Comparison of ENCODE assay signal across 8 mouse cellular contexts in genomic region chr6:97487535-97488081, GRCm38 (mm10).
A peak's percentile ranks its signal among the peaks of the same experiment; 100 is the strongest.
DNase-seq lines count a peak whose midpoint lies in the region; ATAC-seq and TF ChIP-seq lines count a peak whose summit lies in the region.

No protein-coding gene starts in this region.

- no peak for TF ChIP-seq POLR2A in limb, embryonic 14.5 days (IDR thresholded peaks at IDR 0.05; ENCODE audit: borderline replicate concordance, extremely low read depth, insufficient read depth, insufficient read length)

- H3K9ac ChIP-seq in embryonic facial prominence, embryonic 14.5 days (ENCODE audit: low read depth, low read length), result peak overlapping the region; percentile 65
- H3K9ac ChIP-seq in heart, embryonic 12.5 days, result peak overlapping the region; percentile 78
- peak overlapping the region; percentile 35 for H3K9ac ChIP-seq in kidney, embryonic 15.5 days
- H3K9ac ChIP-seq in limb, embryonic 14.5 days (ENCODE audit: low read depth, low read length, severe bottlenecking), result peak overlapping the region; percentile 55
- peak overlapping the region; percentile 77 for H3K9ac ChIP-seq in midbrain, embryonic 16.5 days (ENCODE audit: low read depth, low read length)
- H3K9ac ChIP-seq in stomach, postnatal 0 days (ENCODE audit: low read length), result peak overlapping the region; percentile 47; the same call in 1 of the 2 replicates

- peak; percentile 68 for ATAC-seq in embryonic facial prominence, embryonic 14.5 days (ENCODE audit: low read depth)
- ATAC-seq in heart, embryonic 12.5 days (ENCODE audit: insufficient number of reproducible peaks, low FRiP score), result peak; percentile 51; the same call in 1 of the 2 replicates
- ATAC-seq in kidney, embryonic 15.5 days (replicated peaks; ENCODE audit: low FRiP score), result peak; percentile 70
- no peak for ATAC-seq in limb, embryonic 14.5 days (ENCODE audit: low FRiP score, low read depth)
- peak; percentile 82 for ATAC-seq in midbrain, embryonic 16.5 days
- peak; percentile 84 for ATAC-seq in stomach, postnatal 0 days (ENCODE audit: low FRiP score, low TSS enrichment)

- peak overlapping the region; percentile 98 for H3K4me2 ChIP-seq in embryonic facial prominence, embryonic 14.5 days (ENCODE audit: low read depth, low read length)
- H3K4me2 ChIP-seq in heart, embryonic 12.5 days, result peak overlapping the region; percentile 100
- peak overlapping the region; percentile 95 for H3K4me2 ChIP-seq in kidney, embryonic 15.5 days
- H3K4me2 ChIP-seq in limb, embryonic 14.5 days (replicated peaks; ENCODE audit: low read depth, low read length, severe bottlenecking), result peak overlapping the region; percentile 98
- peak overlapping the region; percentile 100 for H3K4me2 ChIP-seq in midbrain, embryonic 16.5 days (ENCODE audit: low read length)
- H3K4me2 ChIP-seq in stomach, postnatal 0 days (replicated peaks; ENCODE audit: low read depth), result peak overlapping the region; percentile 93

- peak overlapping the region; percentile 51 for H3K4me3 ChIP-seq in embryonic facial prominence, embryonic 14.5 days (ENCODE audit: low read depth, low read length)
- H3K4me3 ChIP-seq in heart, embryonic 12.5 days, result peak overlapping the region; percentile 63
- peak overlapping the region; percentile 48 for H3K4me3 ChIP-seq in kidney, embryonic 15.5 days (replicated peaks)
- H3K4me3 ChIP-seq in limb, embryonic 14.5 days (replicated peaks; ENCODE audit: low read length), result peak overlapping the region; percentile 46
- peak overlapping the region; percentile 60 for H3K4me3 ChIP-seq in midbrain, embryonic 16.5 days (ENCODE audit: low read depth, low read length)
- H3K4me3 ChIP-seq in stomach, postnatal 0 days (ENCODE audit: low read depth, low read length), result peak overlapping the region; percentile 49

- under 1% methylated on average over 19 of the region's 40 CpGs for WGBS in embryonic facial prominence, embryonic 14.5 days
- WGBS in heart, embryonic 12.5 days, result under 1% methylated on average over 38 of the region's 40 CpGs
- 2% methylated on average over 40 of the region's 40 CpGs for WGBS in kidney, embryonic 15.5 days
- WGBS in limb, embryonic 14.5 days, result under 1% methylated on average over 37 of the region's 40 CpGs
- under 1% methylated on average over 36 of the region's 40 CpGs for WGBS in midbrain, embryonic 16.5 days
- WGBS in stomach, postnatal 0 days, result 1% methylated on average over 40 of the region's 40 CpGs

- peak; percentile 20 for DNase-seq in thymus, postnatal 14 days
- DNase-seq in thymus, postnatal 10 days (ENCODE audit: low spot score in 2 of 2), result no peak
- no peak for DNase-seq in embryonic facial prominence, embryonic 14.5 days (ENCODE audit: low spot score)
- DNase-seq in limb, embryonic 14.5 days (ENCODE audit: low spot score), result no peak
- DNase-seq in stomach, postnatal 0 days (ENCODE audit: low spot score), result peak; percentile 80

- H3K36me3 ChIP-seq in embryonic facial prominence, embryonic 14.5 days (ENCODE audit: control insufficient read depth, insufficient read depth, low read length), result no peaks in the 10 kb centered on the region
- H3K36me3 ChIP-seq in heart, embryonic 12.5 days, result no peaks in the 10 kb centered on the region
- H3K36me3 ChIP-seq in kidney, embryonic 15.5 days, result no peaks in the 10 kb centered on the region
- no peaks in the 10 kb centered on the region for H3K36me3 ChIP-seq in limb, embryonic 14.5 days (ENCODE audit: control insufficient read depth, insufficient read depth, low read length)
- H3K36me3 ChIP-seq in midbrain, embryonic 16.5 days (ENCODE audit: control insufficient read depth, insufficient read depth, low read length), result no peaks in the 10 kb centered on the region
- no peaks in the 10 kb centered on the region for H3K36me3 ChIP-seq in stomach, postnatal 0 days (ENCODE audit: control insufficient read depth, insufficient read depth, low read length)

- TF ChIP-seq CTCF in stomach, postnatal 0 days (IDR thresholded peaks at IDR 0.05; ENCODE audit: low read depth), result no peak

- H3K27ac ChIP-seq in embryonic facial prominence, embryonic 14.5 days (replicated peaks; ENCODE audit: low read depth, low read length), result no peak overlapping the region
- no peak overlapping the region for H3K27ac ChIP-seq in heart, embryonic 12.5 days (ENCODE audit: poor library complexity, severe bottlenecking)
- no peak overlapping the region for H3K27ac ChIP-seq in kidney, embryonic 15.5 days
- no peak overlapping the region for H3K27ac ChIP-seq in limb, embryonic 14.5 days (replicated peaks; ENCODE audit: low read depth, low read length)
- no peak overlapping the region for H3K27ac ChIP-seq in midbrain, embryonic 16.5 days (ENCODE audit: low read length)
- H3K27ac ChIP-seq in stomach, postnatal 0 days (replicated peaks), result 0 out of 2 replicates have a peak overlapping the region, but pooled peaks have one; percentile 40

- TF ChIP-seq EP300 in stomach, postnatal 0 days (optimal IDR thresholded peaks at IDR 0.05), result no peak

- H3K9me3 ChIP-seq in embryonic facial prominence, embryonic 14.5 days (ENCODE audit: control insufficient read depth, low read length), result no peaks in the 10 kb centered on the region
- H3K9me3 ChIP-seq in heart, embryonic 12.5 days (replicated peaks), result no peaks in the 10 kb centered on the region
- no peaks in the 10 kb centered on the region for H3K9me3 ChIP-seq in kidney, embryonic 15.5 days (replicated peaks)
- no peaks in the 10 kb centered on the region for H3K9me3 ChIP-seq in limb, embryonic 14.5 days (ENCODE audit: control insufficient read depth, low read length)
- no peaks in the 10 kb centered on the region for H3K9me3 ChIP-seq in midbrain, embryonic 16.5 days (replicated peaks; ENCODE audit: control insufficient read depth, low read length, poor library complexity, severe bottlenecking)
- H3K9me3 ChIP-seq in stomach, postnatal 0 days (ENCODE audit: control insufficient read depth, low read length), result no peaks in the 10 kb centered on the region

- H3K4me1 ChIP-seq in embryonic facial prominence, embryonic 14.5 days (ENCODE audit: control insufficient read depth, insufficient read depth, low read length), result peaks cover 16% of the 10 kb centered on the region
- peaks cover 18% of the 10 kb centered on the region for H3K4me1 ChIP-seq in heart, embryonic 12.5 days (replicated peaks)
- H3K4me1 ChIP-seq in kidney, embryonic 15.5 days, result peaks cover 21% of the 10 kb centered on the region
- H3K4me1 ChIP-seq in limb, embryonic 14.5 days (ENCODE audit: control insufficient read depth, insufficient read depth, low read length), result peaks cover 20% of the 10 kb centered on the region; the same call in 1 of the 2 replicates
- peaks cover 16% of the 10 kb centered on the region for H3K4me1 ChIP-seq in midbrain, embryonic 16.5 days (ENCODE audit: control insufficient read depth, insufficient read depth, low read length)
- H3K4me1 ChIP-seq in stomach, postnatal 0 days (replicated peaks; ENCODE audit: control insufficient read depth, insufficient read depth), result 0 out of 2 replicates have a peak, but pooled peaks cover 2% of the 10 kb centered on the region

- H3K27me3 ChIP-seq in embryonic facial prominence, embryonic 14.5 days (replicated peaks; ENCODE audit: control insufficient read depth, insufficient read depth, low read length), result peaks cover 25% of the 10 kb centered on the region
- 0 out of 2 replicates have a peak, but pooled peaks cover 3% of the 10 kb centered on the region for H3K27me3 ChIP-seq in heart, embryonic 12.5 days (replicated peaks)
- peaks cover 38% of the 10 kb centered on the region for H3K27me3 ChIP-seq in kidney, embryonic 15.5 days
- H3K27me3 ChIP-seq in limb, embryonic 14.5 days (ENCODE audit: control insufficient read depth, insufficient read depth, low read length), result peaks cover 10% of the 10 kb centered on the region; the same call in 1 of the 2 replicates
- H3K27me3 ChIP-seq in midbrain, embryonic 16.5 days (ENCODE audit: control insufficient read depth, insufficient read depth, low read depth, low read length), result no peaks in the 10 kb centered on the region
- no peaks in the 10 kb centered on the region for H3K27me3 ChIP-seq in stomach, postnatal 0 days (ENCODE audit: control insufficient read depth, insufficient read depth, low read length)

Comparison
In these comparisons a context has a peak if more than half of its experiments do, and no peak if none do; other contexts are left out.
1. DNase-seq: peak in thymus, postnatal 14 days (single experiment) and stomach, postnatal 0 days (single experiment); none in thymus, postnatal 10 days (0 of 2), embryonic facial prominence, embryonic 14.5 days (single experiment) and limb, embryonic 14.5 days (single experiment).
2. Peak in every context shown above with its lines, with median percentiles within 50 percentile points of each other: H3K4me2 ChIP-seq, H3K4me3 ChIP-seq and H3K9ac ChIP-seq.